Mouse (Mus musculus): ENCODE measurements around the gene Rhoh. TPM values are rescaled to one million over a fixed set of nuclear protein-coding genes. Genes with fewer than 3 reads are reported as not detected.

Rhoh gene
- total and polyA plus RNA-seq, 3 experiments, result 0.52 to 0.92 (median 0.55) TPM

DNA sequence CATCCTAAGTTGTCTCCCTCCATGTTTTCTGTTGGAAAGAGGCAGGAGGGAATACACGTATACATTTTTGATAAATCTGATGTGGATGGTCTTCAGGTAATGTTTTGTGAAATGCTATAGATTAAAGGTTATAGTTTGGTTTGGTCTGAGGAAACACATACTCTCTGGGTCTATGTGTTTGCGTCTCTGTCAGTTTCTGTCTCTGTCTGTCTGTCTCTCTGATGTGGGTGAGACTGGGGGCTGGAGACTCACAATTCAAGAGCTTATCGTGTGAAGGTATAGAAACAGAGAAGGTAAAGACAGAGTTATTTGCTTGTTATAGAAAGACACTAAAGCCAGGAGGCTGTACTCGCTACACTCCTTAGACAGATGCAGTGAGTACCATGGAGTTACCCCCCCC lies 8.6 kb downstream of the Rhoh start:
- Histone ChIP-seq H3K27ac (no peak overlapping the region), H3K79me2 (replicated peaks; ENCODE audit: control insufficient read depth, insufficient read depth, low read length) (no peaks in the 10 kb centered on the region), H3K4me1 (ENCODE audit: control insufficient read depth, insufficient read depth, low read length) (no peaks in the 10 kb centered on the region), H3K36me3 (ENCODE audit: control insufficient read depth, insufficient read depth, low read length) (no peaks in the 10 kb centered on the region), H3K9ac (ENCODE audit: low read depth, low read length) (no peak overlapping the region), H3K27me3 (ENCODE audit: control insufficient read depth, insufficient read depth, low read length) (no peaks in the 10 kb centered on the region), H3K4me3 (no peak overlapping the region)
- DNase-seq, result no peak
- intact Hi-C loops (cut with DNase I), result no loop called here
- 94% methylated on average over 4 of the region's 4 CpGs for WGBS
- no peak for TF ChIP-seq CTCF (IDR thresholded peaks at IDR 0.05)
- no peak for TF ChIP-seq EP300 (IDR thresholded peaks at IDR 0.05; ENCODE audit: insufficient read depth, low read depth, low read length)
- TF ChIP-seq POLR2A (IDR thresholded peaks at IDR 0.05; ENCODE audit: insufficient read depth, low read depth, low read length), result no peak

GRCm38 (mm10) chr5:65871276-65871875 lies 10.4 kb downstream of the Rhoh start:
- intact Hi-C loops (cut with DNase I), result no loop called here
- Histone ChIP-seq H3K27me3 (ENCODE audit: control insufficient read depth, insufficient read depth, low read length) (no peaks in the 10 kb centered on the region), H3K36me3 (ENCODE audit: control insufficient read depth, insufficient read depth, low read length) (no peaks in the 10 kb centered on the region), H3K4me1 (ENCODE audit: control insufficient read depth, insufficient read depth, low read length) (no peaks in the 10 kb centered on the region), H3K27ac (no peak overlapping the region), H3K9ac (ENCODE audit: low read depth, low read length) (no peak overlapping the region), H3K79me2 (replicated peaks; ENCODE audit: control insufficient read depth, insufficient read depth, low read length) (no peaks in the 10 kb centered on the region), H3K4me3 (no peak overlapping the region)
- WGBS, result 92% methylated on average over 13 of the region's 13 CpGs
- no peak for TF ChIP-seq CTCF (IDR thresholded peaks at IDR 0.05)
- DNase-seq, result no peak

- WGBS, result 35% methylated on average over 4 of the region's 4 CpGs
- TF ChIP-seq CTCF (IDR thresholded peaks at IDR 0.05) (no peak), POLR2A (IDR thresholded peaks at IDR 0.05; ENCODE audit: insufficient read depth, low read depth, low read length) (no peak), EP300 (IDR thresholded peaks at IDR 0.05; ENCODE audit: insufficient read depth, low read depth, low read length) (no peak)
These were observed 12.2 kb downstream of the Rhoh start for GRCm38 (mm10) chr5:65873212-65873611.

DNA sequence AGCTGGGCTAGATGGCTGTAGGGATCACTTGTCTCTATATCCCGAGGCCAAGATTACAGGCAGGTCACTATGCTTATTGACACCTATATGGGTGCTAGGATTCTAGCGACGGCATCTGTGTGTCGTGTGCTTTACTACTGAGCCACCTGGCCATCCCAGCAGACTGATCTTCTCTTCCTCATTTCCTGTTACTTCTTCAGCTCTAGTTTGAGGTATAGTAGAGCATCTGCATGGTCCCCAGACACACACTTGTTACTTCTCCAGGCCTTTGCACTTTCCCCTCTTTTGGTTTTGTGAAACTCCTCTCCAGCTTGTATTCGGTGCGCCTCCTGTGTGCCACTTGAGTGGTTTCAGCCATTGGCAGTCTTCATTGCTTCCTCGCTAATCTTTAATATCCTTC lies 14.3 kb downstream of the Rhoh start:
- TF ChIP-seq EP300 (IDR thresholded peaks at IDR 0.05; ENCODE audit: insufficient read depth, low read depth, low read length) (no peak), POLR2A (IDR thresholded peaks at IDR 0.05; ENCODE audit: insufficient read depth, low read depth, low read length) (no peak), CTCF (IDR thresholded peaks at IDR 0.05) (no peak)
- Histone ChIP-seq H3K79me2 (replicated peaks; ENCODE audit: control insufficient read depth, insufficient read depth, low read length) (no peaks in the 10 kb centered on the region), H3K4me3 (no peak overlapping the region), H3K27ac (no peak overlapping the region), H3K27me3 (ENCODE audit: control insufficient read depth, insufficient read depth, low read length) (no peaks in the 10 kb centered on the region), H3K9ac (ENCODE audit: low read depth, low read length) (no peak overlapping the region), H3K36me3 (ENCODE audit: control insufficient read depth, insufficient read depth, low read length) (no peaks in the 10 kb centered on the region), H3K4me1 (ENCODE audit: control insufficient read depth, insufficient read depth, low read length) (no peaks in the 10 kb centered on the region)
- DNase-seq, result no peak
- 88% methylated on average over 7 of the region's 7 CpGs for WGBS
- intact Hi-C loops (cut with DNase I), result no loop called here

More at GRCm38 (mm10) chr5:65873212-65873611, 12.2 kb downstream of the Rhoh start:
- Histone ChIP-seq H3K27me3 (ENCODE audit: control insufficient read depth, insufficient read depth, low read length) (no peaks in the 10 kb centered on the region), H3K4me1 (ENCODE audit: control insufficient read depth, insufficient read depth, low read length) (no peaks in the 10 kb centered on the region), H3K79me2 (replicated peaks; ENCODE audit: control insufficient read depth, insufficient read depth, low read length) (no peaks in the 10 kb centered on the region), H3K4me3 (no peak overlapping the region), H3K36me3 (ENCODE audit: control insufficient read depth, insufficient read depth, low read length) (no peaks in the 10 kb centered on the region), H3K27ac (no peak overlapping the region), H3K9ac (ENCODE audit: low read depth, low read length) (no peak overlapping the region)
- intact Hi-C loops (cut with DNase I), result no loop called here
- no peak for DNase-seq

GRCm38 (mm10) chr5:65878367-65878766 lies 17.4 kb downstream of the Rhoh start:
- Histone ChIP-seq H3K9ac (ENCODE audit: low read depth, low read length) (no peak overlapping the region), H3K79me2 (replicated peaks; ENCODE audit: control insufficient read depth, insufficient read depth, low read length) (no peaks in the 10 kb centered on the region), H3K27me3 (ENCODE audit: control insufficient read depth, insufficient read depth, low read length) (no peaks in the 10 kb centered on the region), H3K27ac (no peak overlapping the region), H3K36me3 (ENCODE audit: control insufficient read depth, insufficient read depth, low read length) (no peaks in the 10 kb centered on the region), H3K4me3 (no peak overlapping the region), H3K4me1 (ENCODE audit: control insufficient read depth, insufficient read depth, low read length) (0 out of 2 replicates have a peak, but pooled peaks cover 1% of the 10 kb centered on the region)
- DNase-seq, result no peak
- TF ChIP-seq EP300 (IDR thresholded peaks at IDR 0.05; ENCODE audit: insufficient read depth, low read depth, low read length) (no peak), CTCF (IDR thresholded peaks at IDR 0.05) (no peak), POLR2A (IDR thresholded peaks at IDR 0.05; ENCODE audit: insufficient read depth, low read depth, low read length) (no peak)
- WGBS, result 32% methylated on average over 3 of the region's 3 CpGs
- intact Hi-C loops (cut with DNase I), result no loop called here

GRCm38 (mm10) chr5:65881254-65881653 lies 20.2 kb downstream of the Rhoh start:
- Histone ChIP-seq H3K4me3 (no peak overlapping the region), H3K27me3 (ENCODE audit: control insufficient read depth, insufficient read depth, low read length) (no peaks in the 10 kb centered on the region), H3K27ac (no peak overlapping the region), H3K79me2 (replicated peaks; ENCODE audit: control insufficient read depth, insufficient read depth, low read length) (no peaks in the 10 kb centered on the region), H3K9ac (ENCODE audit: low read depth, low read length) (no peak overlapping the region), H3K4me1 (ENCODE audit: control insufficient read depth, insufficient read depth, low read length) (0 out of 2 replicates have a peak, but pooled peaks cover 1% of the 10 kb centered on the region), H3K36me3 (ENCODE audit: control insufficient read depth, insufficient read depth, low read length) (no peaks in the 10 kb centered on the region)
- intact Hi-C loops (cut with DNase I), result no loop called here
- 91% methylated on average over 2 of the region's 2 CpGs for WGBS
- no peak for TF ChIP-seq EP300 (IDR thresholded peaks at IDR 0.05; ENCODE audit: insufficient read depth, low read depth, low read length)
- no peak for TF ChIP-seq POLR2A (IDR thresholded peaks at IDR 0.05; ENCODE audit: insufficient read depth, low read depth, low read length)
- TF ChIP-seq CTCF (IDR thresholded peaks at IDR 0.05), result no peak
- DNase-seq, result no peak
